ENCODE assay signal across 12 mouse cellular contexts in genomic region chr11:93969171-93969570, GRCm38 (mm10). TPM values are rescaled to one million over a fixed set of nuclear protein-coding genes. Genes with fewer than 3 reads are reported as not detected.
DNase-seq lines count a peak whose midpoint lies in the region; ATAC-seq and TF ChIP-seq lines count a peak whose summit lies in the region.
"Had no signal": no experiment of that assay in that cellular context is flagged by ENCODE, and none has a peak within 500 bp of the region (broad histone marks: within the 10 kb centered on the region; RNA-seq: fewer than 3 reads in every experiment).

No protein-coding gene starts in this region.

- no peaks in the 10 kb centered on the region for H3K27me3 ChIP-seq in limb, embryonic 13.5 days
- H3K27me3 ChIP-seq in neural tube, embryonic 15.5 days (replicated peaks): no peaks in the 10 kb centered on the region

- intact Hi-C loops in gastrocnemius, adult 2 months (cut with DNase I): loop anchor here (2.0 to 5.0 kb wide), 2 partner anchors 18 to 103 kb away; no protein-coding TSS in a partner anchor
- intact Hi-C loops in gastrocnemius, postnatal 36 days (cut with DNase I): loop anchor here (1.0 to 2.0 kb wide), 2 partner anchors 26 to 118 kb away; no protein-coding TSS in a partner anchor
- intact Hi-C loops in left cerebral cortex, adult 2 months (cut with DNase I): loop anchor here (5.0 to 10.0 kb wide), 3 partner anchors 73 to 306 kb away; partner anchors contain the start of gene Tob1

- no peak for DNase-seq in gastrocnemius, adult 2 months
- DNase-seq in gastrocnemius, postnatal 36 days: no peak
- no peak for DNase-seq in left cerebral cortex, adult 2 months (ENCODE audit: extremely low spot score in 1 of 2, low spot score in 2 of 2)
- no peak for DNase-seq in left cerebral cortex, adult 8-10 months (ENCODE audit: low spot score in 2 of 2)
- DNase-seq in left cerebral cortex, adult 18-20 months (ENCODE audit: low spot score in 2 of 2): no peak
- no peak for DNase-seq in urinary bladder, adult 18-20 months (ENCODE audit: low spot score in 2 of 2)
- DNase-seq: cerebellum, adult 11 months; layer of hippocampus, adult 9-11 months; lung, embryonic 14.5 days; right cerebral cortex, postnatal 4 days had no signal

- 93% methylated on average over 6 of the region's 6 CpGs for WGBS in limb, embryonic 13.5 days
- WGBS in neural tube, embryonic 15.5 days: 95% methylated on average over 6 of the region's 6 CpGs

- H3K4me2 ChIP-seq in limb, embryonic 13.5 days (replicated peaks): peak overlapping the region; percentile 58; the same call in 1 of the 2 replicates
- H3K4me2 ChIP-seq in neural tube, embryonic 15.5 days: peak overlapping the region; percentile 54; the same call in 1 of the 2 replicates

- no peaks in the 10 kb centered on the region for H3K9me3 ChIP-seq in limb, embryonic 13.5 days
- no peaks in the 10 kb centered on the region for H3K9me3 ChIP-seq in neural tube, embryonic 15.5 days (replicated peaks)

- no peak for ATAC-seq in limb, embryonic 13.5 days (ENCODE audit: low FRiP score, low read depth)
- no peak for ATAC-seq in neural tube, embryonic 15.5 days (ENCODE audit: low FRiP score)

- no peak for TF ChIP-seq CTCF in gastrocnemius, adult 2 months (IDR thresholded peaks at IDR 0.05)
- TF ChIP-seq CTCF in left cerebral cortex, adult 2 months (IDR thresholded peaks at IDR 0.05): no peak

- H3K36me3 ChIP-seq in limb, embryonic 13.5 days: peaks cover 17% of the 10 kb centered on the region
- peaks cover 17% of the 10 kb centered on the region for H3K36me3 ChIP-seq in neural tube, embryonic 15.5 days

- peak overlapping the region; percentile 91 for H3K27ac ChIP-seq in gastrocnemius, adult 2 months
- H3K27ac ChIP-seq in left cerebral cortex, adult 2 months: peak overlapping the region; percentile 94; the same call in 1 of the 2 replicates
- H3K27ac ChIP-seq in limb, embryonic 13.5 days: no peak overlapping the region
- H3K27ac ChIP-seq in neural tube, embryonic 15.5 days (replicated peaks): peak overlapping the region; percentile 76

- H3K4me1 ChIP-seq in limb, embryonic 13.5 days: peaks cover 16% of the 10 kb centered on the region
- H3K4me1 ChIP-seq in neural tube, embryonic 15.5 days: peaks cover 22% of the 10 kb centered on the region

- peak overlapping the region; percentile 32; the same call in 1 of the 2 replicates for H3K9ac ChIP-seq in limb, embryonic 13.5 days
- no peak overlapping the region for H3K9ac ChIP-seq in neural tube, embryonic 15.5 days (replicated peaks)

- H3K4me3 ChIP-seq in gastrocnemius, adult 2 months: no peak overlapping the region
- H3K4me3 ChIP-seq in left cerebral cortex, adult 2 months: no peak overlapping the region
- no peak overlapping the region for H3K4me3 ChIP-seq in limb, embryonic 13.5 days
- no peak overlapping the region for H3K4me3 ChIP-seq in neural tube, embryonic 15.5 days (replicated peaks)

RNA-seq across cellular contexts. Expression of gene Nme1, which starts 0.8 kb away (rescaled TPM):
- total RNA-seq in gastrocnemius, adult 2 months (2021): 10 to 100 TPM; 13.0 to 22.7 TPM
- 10 to 100 TPM; 12.2 to 13.1 TPM for total RNA-seq in gastrocnemius, postnatal 36 days (2021)
- 100 to 1,000 TPM; 104 to 111 TPM for total RNA-seq in left cerebral cortex, adult 2 months (2021)
- 100 to 1,000 TPM in 1 of 4 experiments, 10 to 100 TPM in 3; 87.0 to 108 (median 92.1) TPM for total RNA-seq in left cerebral cortex, adult 8-10 months (2022)
- polyA plus RNA-seq in limb, embryonic 13.5 days (2015; fragmentation: Nextera tagmentation; extraction: Ambion mirVana): 141 and 162 TPM in 2 replicates
- polyA plus RNA-seq in neural tube, embryonic 15.5 days (2015; fragmentation: Nextera tagmentation; extraction: Ambion mirVana): 321 and 363 TPM in 2 replicates
- 100 to 1,000 TPM; 108 to 123 TPM for total RNA-seq in left cerebral cortex, adult 18-20 months (2021)

RNA-seq across cellular contexts. Expression of gene Gm20390, which starts 1.1 kb away (rescaled TPM):
- total RNA-seq in gastrocnemius, adult 2 months (2021): 10 to 100 TPM in 1 of 2 experiments, 1 to 10 TPM in 1; 2.8 to 13.0 TPM
- 10 to 100 TPM in 1 of 2 experiments, 1 to 10 TPM in 1; 9.9 to 14.6 TPM for total RNA-seq in gastrocnemius, postnatal 36 days (2021)
- 10 to 100 TPM; 85.3 to 97.9 TPM for total RNA-seq in left cerebral cortex, adult 2 months (2021)
- 100 to 1,000 TPM in 3 of 4 experiments, 10 to 100 TPM in 1; 98.4 to 117 (median 112) TPM for total RNA-seq in left cerebral cortex, adult 8-10 months (2022)
- 400 and 424 TPM in 2 replicates for polyA plus RNA-seq in limb, embryonic 13.5 days (2015; fragmentation: Nextera tagmentation; extraction: Ambion mirVana)
- 377 and 385 TPM in 2 replicates for polyA plus RNA-seq in neural tube, embryonic 15.5 days (2015; fragmentation: Nextera tagmentation; extraction: Ambion mirVana)
- 100 to 1,000 TPM; 105 to 113 TPM for total RNA-seq in left cerebral cortex, adult 18-20 months (2021)

RNA-seq across cellular contexts. Expression of gene Nme2, which starts 13.1 kb away (rescaled TPM):
- 100 to 1,000 TPM; 611 to 700 TPM for total RNA-seq in gastrocnemius, adult 2 months (2021)
- total RNA-seq in gastrocnemius, postnatal 36 days (2021): 100 to 1,000 TPM; 546 to 563 TPM
- 10 to 100 TPM; 72.6 to 83.4 TPM for total RNA-seq in left cerebral cortex, adult 2 months (2021)
- total RNA-seq in left cerebral cortex, adult 8-10 months (2022): 10 to 100 TPM; 67.9 to 99.0 (median 86.3) TPM
- polyA plus RNA-seq in limb, embryonic 13.5 days (2015; fragmentation: Nextera tagmentation; extraction: Ambion mirVana): 289 and 307 TPM in 2 replicates
- 101 and 107 TPM in 2 replicates for polyA plus RNA-seq in neural tube, embryonic 15.5 days (2015; fragmentation: Nextera tagmentation; extraction: Ambion mirVana)
- 10 to 100 TPM; 65.5 to 77.6 TPM for total RNA-seq in left cerebral cortex, adult 18-20 months (2021)

RNA-seq across cellular contexts. Expression of gene Spag9, which starts 26.7 kb away (rescaled TPM):
- 100 to 1,000 TPM; 154 to 161 TPM for total RNA-seq in gastrocnemius, adult 2 months (2021)
- 100 to 1,000 TPM; 118 to 141 TPM for total RNA-seq in gastrocnemius, postnatal 36 days (2021)
- 100 to 1,000 TPM; 289 to 291 TPM for total RNA-seq in left cerebral cortex, adult 2 months (2021)
- total RNA-seq in left cerebral cortex, adult 8-10 months (2022): 100 to 1,000 TPM; 247 to 289 (median 277) TPM
- 42.6 and 44.1 TPM in 2 replicates for polyA plus RNA-seq in limb, embryonic 13.5 days (2015; fragmentation: Nextera tagmentation; extraction: Ambion mirVana)
- 64.9 and 71.1 TPM in 2 replicates for polyA plus RNA-seq in neural tube, embryonic 15.5 days (2015; fragmentation: Nextera tagmentation; extraction: Ambion mirVana)
- 100 to 1,000 TPM; 267 to 275 TPM for total RNA-seq in left cerebral cortex, adult 18-20 months (2021)

Comparison
In these comparisons a context has a peak if more than half of its experiments do, and no peak if none do; other contexts are left out.
1. RNA of gene Gm20390, which starts 1.1 kb away (total RNA-seq): 105 to 113 TPM in left cerebral cortex, adult 18-20 months, 98.4 to 117 TPM in left cerebral cortex, adult 8-10 months and 85.3 to 97.9 TPM in left cerebral cortex, adult 2 months; 9.9 to 14.6 TPM in gastrocnemius, postnatal 36 days and 2.8 to 13.0 TPM in gastrocnemius, adult 2 months; every median in the first group is over 4 times any median in the second.
2. RNA of gene Nme2, which starts 13.1 kb away (total RNA-seq): 611 to 700 TPM in gastrocnemius, adult 2 months and 546 to 563 TPM in gastrocnemius, postnatal 36 days; 67.9 to 99.0 TPM in left cerebral cortex, adult 8-10 months, 72.6 to 83.4 TPM in left cerebral cortex, adult 2 months and 65.5 to 77.6 TPM in left cerebral cortex, adult 18-20 months; every median in the first group is over 4 times any median in the second.